Mouse (Mus musculus) midbrain, embryonic 16.5 days (tissue): ENCODE results near the gene Eea1. TPM values are rescaled to one million over a fixed set of nuclear protein-coding genes. Genes with fewer than 3 reads are reported as not detected.

ENCODE experiments used
- ATAC-seq: fragments of 200-750 bp; cut with Nextera tagmentation; 2 replicates; pipeline ENCODE4 v1.8.0; 2017; ENCODE audit warnings: moderate TSS enrichment
- H3K27ac ChIP-seq: fragments of 300-500 bp; sonication (generic); 2 replicates; pipeline ENCODE4 v1.5.1; 2014; ENCODE audit warnings: mild to moderate bottlenecking, low read length, mixed read lengths
- H3K27me3 ChIP-seq: fragments of 300-500 bp; sonication (generic); 2 replicates; pipeline ENCODE4 v1.6.1; 2014; ENCODE audit warnings: low read depth, low read length, mixed read lengths; ENCODE audit not compliant: control insufficient read depth, insufficient read depth
- H3K36me3 ChIP-seq: fragments of 300-500 bp; sonication (generic); 2 replicates; pipeline ENCODE4 v1.6.1; 2014; ENCODE audit warnings: mild to moderate bottlenecking, low read length, moderate library complexity, mixed read lengths; ENCODE audit not compliant: control insufficient read depth, insufficient read depth
- H3K4me1 ChIP-seq: fragments of 300-500 bp; sonication (generic); 2 replicates; pipeline ENCODE4 v1.6.1; 2014; ENCODE audit warnings: mild to moderate bottlenecking, low read length, mixed read lengths; ENCODE audit not compliant: control insufficient read depth, insufficient read depth
- H3K4me2 ChIP-seq: fragments of 300-500 bp; sonication (generic); 2 replicates; pipeline ENCODE4 v1.6.1; 2014; ENCODE audit warnings: mild to moderate bottlenecking, low read length, mixed read lengths
- H3K4me3 ChIP-seq: fragments of 300-500 bp; sonication (generic); 2 replicates; pipeline ENCODE4 v1.5.1; 2014; ENCODE audit warnings: low read depth, mild to moderate bottlenecking, low read length, moderate library complexity, mixed read lengths
- H3K9ac ChIP-seq: fragments of 300-500 bp; sonication (generic); 2 replicates; pipeline ENCODE4 v1.6.1; 2014; ENCODE audit warnings: low read depth, low read length, mixed read lengths
- H3K9me3 ChIP-seq: fragments of 300-500 bp; sonication (generic); replicated peaks from 2 replicates; pipeline ENCODE4 v1.6.1; 2014; ENCODE audit warnings: mild to moderate bottlenecking, low read length, mixed read lengths; ENCODE audit not compliant: control insufficient read depth, poor library complexity, severe bottlenecking
- WGBS: fragments of 180-500 bp; shearing (Covaris S2); extraction: QIAGEN DNeasy Blood & Tissue Kit; methylation state at CpG from one replicate; pipeline ENCODE4 v1.1.7; 2014; 5-methylcytosine and 5-hydroxymethylcytosine counted together
- polyA plus RNA-seq: library from polyadenylated mRNA; unstranded; fragments of >200 nt; fragmentation: Nextera tagmentation; extraction: Ambion mirVana; gene quantifications from 2 replicates; pipeline ENCODE4 v1.2.1, GENCODE M21; 2015

The Eea1 gene
- polyA plus RNA-seq, 1 experiment from 2014 or later, result 21.0 TPM

DNA sequence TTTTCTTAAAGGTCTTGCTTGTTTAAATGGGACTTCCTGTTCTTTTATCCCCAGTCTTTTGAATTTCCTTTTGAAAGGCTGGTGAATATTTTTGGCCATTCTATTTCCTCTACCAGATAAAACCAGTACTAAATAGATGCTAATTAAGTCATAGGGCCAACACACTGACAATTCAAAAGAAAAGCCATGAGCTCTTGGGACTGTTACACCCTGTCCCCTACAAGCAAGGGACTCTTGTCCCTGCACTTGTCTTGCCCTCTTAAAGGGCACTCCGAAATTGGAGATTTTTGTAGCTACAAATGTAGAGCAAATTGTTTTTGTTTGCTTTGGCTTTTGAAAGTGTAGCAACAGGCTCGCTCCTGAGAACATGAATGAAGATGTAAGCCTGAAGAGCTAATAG lies 154.1 kb downstream of the Eea1 start:
- no peak overlapping the region for H3K27ac ChIP-seq
- H3K36me3 ChIP-seq, result no peaks in the 10 kb centered on the region
- H3K4me2 ChIP-seq, result no peak overlapping the region
- H3K9me3 ChIP-seq, result no peaks in the 10 kb centered on the region
- no peaks in the 10 kb centered on the region for H3K27me3 ChIP-seq
- H3K4me1 ChIP-seq, result peaks cover 3% of the 10 kb centered on the region; the same call in 1 of the 2 replicates
- no peak overlapping the region for H3K4me3 ChIP-seq
- ATAC-seq, result no peak
- WGBS, result 47% methylated on average over 2 of the region's 2 CpGs
- H3K9ac ChIP-seq, result no peak overlapping the region

Other genes starting within 250 kb of the Eea1 start
- 0.13 TPM in 1 of 2 replicates, not detected in the other for gene Gm33543, start 97.7 kb upstream of the Eea1 start, polyA plus RNA-seq
- gene Gm5426, start 196.0 kb downstream of the Eea1 start, polyA plus RNA-seq, result not detected in 2 replicates